Mouse (Mus musculus): ENCODE data around the gene Jade1. TPM values are rescaled to one million over a fixed set of nuclear protein-coding genes. Genes with fewer than 3 reads are reported as not detected.

The Jade1 gene
- polyA plus RNA-seq (2015; fragmentation: Nextera tagmentation; extraction: Ambion mirVana) = 10.2 and 10.5 TPM in 2 replicates

GRCm38 (mm10) chr3:41555491-41556381 lies at the start of gene Jade1:
Gene Jade1, plus strand, starts transcription at chr3:41555731.

Other genes starting within 250 kb of the Jade1 start
- gene Sclt1, start 186.8 kb downstream of the Jade1 start, polyA plus RNA-seq (2015; fragmentation: Nextera tagmentation; extraction: Ambion mirVana) = 13.2 and 13.3 TPM in 2 replicates
- 6.9 and 8.9 TPM in 2 replicates for gene D3Ertd751e, start 186.9 kb downstream of the Jade1 start, polyA plus RNA-seq (2015; fragmentation: Nextera tagmentation; extraction: Ambion mirVana)